Mouse (Mus musculus): ENCODE measurements around the gene Prom1.

DNA sequence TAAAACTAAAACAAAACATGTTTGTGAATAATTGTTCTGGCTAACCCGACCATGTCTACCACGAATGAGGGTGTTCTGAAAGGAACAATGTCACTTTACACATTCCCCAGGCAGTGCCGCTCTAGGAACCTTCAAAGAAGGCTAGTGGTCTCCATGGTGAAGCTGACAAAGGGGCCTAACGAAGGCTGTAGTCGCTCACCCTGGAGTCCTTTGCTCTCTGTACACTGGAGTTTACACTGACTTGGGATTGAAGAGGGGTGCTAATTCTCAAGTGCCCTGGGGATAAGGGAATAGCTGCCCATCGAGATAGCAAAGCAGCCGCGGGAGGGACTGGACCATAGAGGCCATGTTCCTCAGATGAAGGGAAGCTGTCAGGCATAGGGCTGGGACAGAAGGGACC lies 2.9 kb upstream of the Prom1 start:
- TF ChIP-seq POLR2A (IDR thresholded peaks at IDR 0.05; ENCODE audit: insufficient read depth, low read depth, low read length) (no peak), CTCF (IDR thresholded peaks at IDR 0.05) (no peak)

All from heart, adult 2 months (tissue).